Mouse (Mus musculus): Measurements from ENCODE around the gene Fbxw4. TPM values are rescaled to one million over a fixed set of nuclear protein-coding genes. Genes with fewer than 3 reads are reported as not detected.

Fbxw4 gene
- total and polyA plus RNA-seq, 3 experiments, result 9.4 to 104 (median 49.8) TPM

DNA sequence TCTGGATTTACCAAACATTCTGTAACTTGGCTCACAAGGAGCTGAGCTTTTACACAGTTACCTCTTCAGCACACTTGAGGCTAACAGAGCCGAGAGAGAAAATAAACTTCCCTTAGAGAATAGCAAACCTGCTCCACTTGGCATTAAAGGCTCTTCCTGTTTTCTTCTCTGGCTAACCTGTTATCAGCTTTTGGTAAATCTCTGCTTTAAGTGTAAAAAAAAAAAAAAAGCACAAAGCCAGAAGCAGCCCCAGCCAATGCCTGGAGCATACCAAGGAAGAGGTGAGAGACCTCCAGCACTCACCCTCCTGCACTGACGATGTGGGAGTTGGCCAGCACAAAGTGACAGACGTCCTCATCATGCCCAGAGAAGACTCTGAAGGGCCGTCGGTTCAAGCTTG lies 24.2 kb downstream of the Fbxw4 start:
- peaks cover 16% of the 10 kb centered on the region for H3K4me1 ChIP-seq (ENCODE audit: insufficient read depth, low read depth, low read length)
- DNase-seq (ENCODE audit: low spot score) (no peak), ATAC-seq (ENCODE audit: extremely low read depth, insufficient number of reproducible peaks, low FRiP score, poor library complexity, severe bottlenecking) (no peak)
- no peak overlapping the region for H3K4me3 ChIP-seq (ENCODE audit: low read depth, low read length)
- no peaks in the 10 kb centered on the region for H3K9me3 ChIP-seq (replicated peaks)
- H3K27me3 ChIP-seq (ENCODE audit: insufficient read depth, low read length), result no peaks in the 10 kb centered on the region
- TF ChIP-seq POLR2AphosphoS5 (IDR thresholded peaks at IDR 0.05; ENCODE audit: insufficient replicate concordance, low read depth, low read length), result no peak
- no peak for TF ChIP-seq CTCF (IDR thresholded peaks at IDR 0.05; ENCODE audit: low read depth, low read length)
- no peak for TF ChIP-seq GATA1 (IDR thresholded peaks at IDR 0.05; ENCODE audit: borderline replicate concordance, low read length)
- no peak for TF ChIP-seq TAL1 (conservative IDR thresholded peaks at IDR 0.05; ENCODE audit: low read depth, low read length)
- no peak for TF ChIP-seq GATA2 (IDR thresholded peaks at IDR 0.05; ENCODE audit: borderline replicate concordance, low read depth, low read length)
- peaks cover 88% of the 10 kb centered on the region for H3K36me3 ChIP-seq (replicated peaks)

DNA sequence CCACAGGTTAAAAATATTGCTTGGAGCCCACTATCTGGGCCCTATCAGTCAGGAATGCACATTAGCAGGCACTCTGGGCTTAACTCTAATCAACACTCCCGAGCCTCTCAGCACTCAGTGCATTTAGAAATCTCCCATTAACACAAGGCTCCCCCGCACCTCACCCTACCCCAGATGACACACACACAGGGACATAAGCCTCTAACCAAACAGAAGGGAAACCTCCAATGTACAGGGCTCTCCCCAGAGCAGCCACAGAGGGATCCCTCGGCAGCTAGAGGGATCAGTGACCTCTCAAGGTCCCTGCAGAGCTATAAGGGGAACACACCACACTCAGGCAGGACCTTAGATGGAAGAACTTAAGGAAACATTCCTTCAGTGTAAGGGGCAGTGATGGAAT lies 28.5 kb downstream of the Fbxw4 start:
- H3K9me3 ChIP-seq (replicated peaks), result no peaks in the 10 kb centered on the region
- ATAC-seq (ENCODE audit: extremely low read depth, insufficient number of reproducible peaks, low FRiP score, poor library complexity, severe bottlenecking) (no peak), DNase-seq (ENCODE audit: low spot score) (no peak)
- TF ChIP-seq CTCF (IDR thresholded peaks at IDR 0.05; ENCODE audit: low read depth, low read length) (no peak), TAL1 (conservative IDR thresholded peaks at IDR 0.05; ENCODE audit: low read depth, low read length) (no peak), GATA1 (IDR thresholded peaks at IDR 0.05; ENCODE audit: borderline replicate concordance, low read length) (no peak), POLR2AphosphoS5 (IDR thresholded peaks at IDR 0.05; ENCODE audit: insufficient replicate concordance, low read depth, low read length) (no peak), GATA2 (IDR thresholded peaks at IDR 0.05; ENCODE audit: borderline replicate concordance, low read depth, low read length) (no peak)
- H3K27me3 ChIP-seq (ENCODE audit: insufficient read depth, low read length), result no peaks in the 10 kb centered on the region
- H3K4me3 ChIP-seq (ENCODE audit: low read depth, low read length), result no peak overlapping the region
- H3K36me3 ChIP-seq (replicated peaks), result peaks cover 92% of the 10 kb centered on the region
- peaks cover 25% of the 10 kb centered on the region for H3K4me1 ChIP-seq (ENCODE audit: insufficient read depth, low read depth, low read length)

DNA sequence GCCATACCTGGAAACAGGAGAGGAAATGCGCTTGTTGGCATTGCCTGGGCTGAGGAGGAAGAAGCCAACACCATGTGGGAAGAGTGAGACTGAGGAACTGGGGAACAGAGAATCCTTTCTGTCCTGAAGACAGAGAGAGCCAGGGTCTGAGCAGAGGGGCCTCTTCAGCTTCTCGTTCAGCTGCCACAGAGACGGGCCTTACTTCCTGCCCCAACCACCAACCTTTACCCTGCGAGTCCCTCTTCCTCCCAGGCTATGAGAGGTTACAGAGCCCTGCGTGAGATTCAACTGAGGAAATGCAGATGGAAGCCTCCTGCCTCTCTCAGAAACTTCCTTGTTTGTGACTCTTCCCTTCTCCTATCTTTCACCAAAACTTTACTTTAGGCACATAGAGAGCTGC lies 29.2 kb downstream of the Fbxw4 start:
- H3K4me1 ChIP-seq (ENCODE audit: insufficient read depth, low read depth, low read length), result peaks cover 25% of the 10 kb centered on the region
- no peak for ATAC-seq (ENCODE audit: extremely low read depth, insufficient number of reproducible peaks, low FRiP score, poor library complexity, severe bottlenecking)
- TF ChIP-seq GATA2 (IDR thresholded peaks at IDR 0.05; ENCODE audit: borderline replicate concordance, low read depth, low read length), result no peak
- no peak for TF ChIP-seq GATA1 (IDR thresholded peaks at IDR 0.05; ENCODE audit: borderline replicate concordance, low read length)
- no peak for TF ChIP-seq CTCF (IDR thresholded peaks at IDR 0.05; ENCODE audit: low read depth, low read length)
- no peak for TF ChIP-seq TAL1 (conservative IDR thresholded peaks at IDR 0.05; ENCODE audit: low read depth, low read length)
- TF ChIP-seq POLR2AphosphoS5 (IDR thresholded peaks at IDR 0.05; ENCODE audit: insufficient replicate concordance, low read depth, low read length), result no peak

DNA sequence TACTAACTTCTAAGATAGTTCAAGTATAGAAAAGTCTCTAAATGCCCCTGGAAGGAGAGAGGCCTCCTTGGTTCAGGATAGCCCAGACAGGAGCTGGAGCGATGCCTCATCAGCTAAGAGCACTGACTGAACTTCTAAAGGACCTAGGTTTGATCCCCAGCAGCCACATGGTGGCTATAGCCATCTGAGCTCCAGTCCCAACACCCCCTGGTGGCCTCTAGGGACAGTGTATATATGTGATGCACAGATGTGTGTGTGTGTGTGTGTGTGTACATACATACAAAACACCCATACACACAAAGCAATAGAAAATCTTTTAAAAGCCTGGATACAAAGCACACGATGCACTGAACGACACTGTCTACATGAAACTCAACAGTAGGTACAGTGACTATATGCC lies 30.9 kb downstream of the Fbxw4 start:
- no peaks in the 10 kb centered on the region for H3K27me3 ChIP-seq (ENCODE audit: insufficient read depth, low read length)
- DNase-seq (ENCODE audit: low spot score), result no peak
- ATAC-seq (ENCODE audit: extremely low read depth, insufficient number of reproducible peaks, low FRiP score, poor library complexity, severe bottlenecking), result no peak
- no peaks in the 10 kb centered on the region for H3K9me3 ChIP-seq (replicated peaks)
- peaks cover 86% of the 10 kb centered on the region for H3K36me3 ChIP-seq (replicated peaks)
- peaks cover 25% of the 10 kb centered on the region for H3K4me1 ChIP-seq (ENCODE audit: insufficient read depth, low read depth, low read length)
- no peak overlapping the region for H3K4me3 ChIP-seq (ENCODE audit: low read depth, low read length)
- no peak for TF ChIP-seq GATA2 (IDR thresholded peaks at IDR 0.05; ENCODE audit: borderline replicate concordance, low read depth, low read length)
- TF ChIP-seq GATA1 (IDR thresholded peaks at IDR 0.05; ENCODE audit: borderline replicate concordance, low read length), result no peak
- TF ChIP-seq CTCF (IDR thresholded peaks at IDR 0.05; ENCODE audit: low read depth, low read length), result no peak
- TF ChIP-seq TAL1 (conservative IDR thresholded peaks at IDR 0.05; ENCODE audit: low read depth, low read length), result no peak
- TF ChIP-seq POLR2AphosphoS5 (IDR thresholded peaks at IDR 0.05; ENCODE audit: insufficient replicate concordance, low read depth, low read length), result no peak

More for the DNA sequence above, 29.2 kb downstream of the Fbxw4 start:
- no peaks in the 10 kb centered on the region for H3K27me3 ChIP-seq (ENCODE audit: insufficient read depth, low read length)
- H3K36me3 ChIP-seq (replicated peaks), result peaks cover 90% of the 10 kb centered on the region
- DNase-seq (ENCODE audit: low spot score), result no peak
- H3K4me3 ChIP-seq (ENCODE audit: low read depth, low read length), result no peak overlapping the region
- H3K9me3 ChIP-seq (replicated peaks), result no peaks in the 10 kb centered on the region

DNA sequence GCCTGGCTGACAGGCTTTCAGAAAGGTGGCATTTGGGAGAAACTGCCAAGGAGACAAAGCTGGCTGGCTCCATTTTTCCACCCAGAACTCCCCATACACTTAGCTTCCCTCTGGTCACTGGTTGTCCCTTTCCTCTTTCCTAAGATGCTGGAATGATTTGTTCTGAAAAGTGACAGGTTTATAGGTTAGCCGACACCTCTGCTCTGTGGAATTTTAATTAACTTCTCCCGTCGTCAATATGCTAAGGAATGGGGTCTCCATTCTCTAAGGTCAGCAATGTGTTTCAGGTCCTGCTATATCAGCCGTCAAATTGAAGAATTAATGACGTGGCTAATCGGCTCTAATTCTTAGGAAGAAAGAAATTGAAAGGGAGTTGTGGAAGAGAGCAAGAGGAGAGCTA lies 31.5 kb downstream of the Fbxw4 start:
- Histone ChIP-seq H3K4me3 (ENCODE audit: low read depth, low read length) (no peak overlapping the region), H3K4me1 (ENCODE audit: insufficient read depth, low read depth, low read length) (peaks cover 25% of the 10 kb centered on the region), H3K27me3 (ENCODE audit: insufficient read depth, low read length) (no peaks in the 10 kb centered on the region), H3K36me3 (replicated peaks) (peaks cover 86% of the 10 kb centered on the region), H3K9me3 (replicated peaks) (no peaks in the 10 kb centered on the region)
- DNase-seq (ENCODE audit: low spot score), result no peak
- TF ChIP-seq GATA1 (IDR thresholded peaks at IDR 0.05; ENCODE audit: borderline replicate concordance, low read length) (no peak), TAL1 (conservative IDR thresholded peaks at IDR 0.05; ENCODE audit: low read depth, low read length) (no peak), GATA2 (IDR thresholded peaks at IDR 0.05; ENCODE audit: borderline replicate concordance, low read depth, low read length) (no peak), CTCF (IDR thresholded peaks at IDR 0.05; ENCODE audit: low read depth, low read length) (no peak), POLR2AphosphoS5 (IDR thresholded peaks at IDR 0.05; ENCODE audit: insufficient replicate concordance, low read depth, low read length) (no peak)
- ATAC-seq (ENCODE audit: extremely low read depth, insufficient number of reproducible peaks, low FRiP score, poor library complexity, severe bottlenecking), result no peak

DNA sequence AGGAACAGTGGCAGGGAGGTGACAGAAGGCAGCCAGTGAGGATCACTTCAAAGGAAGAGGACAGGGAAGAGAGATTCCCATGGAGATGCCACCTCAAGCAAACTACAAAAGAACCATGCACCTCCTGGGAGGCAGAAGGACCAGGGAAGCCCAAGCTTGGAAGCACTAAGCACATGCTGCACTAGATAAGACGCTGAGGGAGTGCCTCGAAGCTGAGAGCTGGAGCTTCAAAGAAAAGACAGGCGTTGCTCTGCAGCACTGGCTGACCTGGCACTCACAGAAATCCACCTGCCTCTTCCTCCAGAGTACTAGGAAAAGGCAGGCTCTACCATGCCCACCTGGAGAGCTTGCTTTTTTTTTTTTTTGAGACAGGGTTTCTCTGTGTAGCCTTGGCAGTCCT lies 33.1 kb downstream of the Fbxw4 start:
- H3K9me3 ChIP-seq (replicated peaks), result no peaks in the 10 kb centered on the region
- ATAC-seq (ENCODE audit: extremely low read depth, insufficient number of reproducible peaks, low FRiP score, poor library complexity, severe bottlenecking), result no peak
- H3K27me3 ChIP-seq (ENCODE audit: insufficient read depth, low read length), result no peaks in the 10 kb centered on the region
- no peak for DNase-seq (ENCODE audit: low spot score)
- peaks cover 87% of the 10 kb centered on the region for H3K36me3 ChIP-seq (replicated peaks)
- H3K4me3 ChIP-seq (ENCODE audit: low read depth, low read length), result no peak overlapping the region
- TF ChIP-seq GATA1 (IDR thresholded peaks at IDR 0.05; ENCODE audit: borderline replicate concordance, low read length), result no peak
- no peak for TF ChIP-seq POLR2AphosphoS5 (IDR thresholded peaks at IDR 0.05; ENCODE audit: insufficient replicate concordance, low read depth, low read length)
- TF ChIP-seq CTCF (IDR thresholded peaks at IDR 0.05; ENCODE audit: low read depth, low read length), result no peak
- TF ChIP-seq GATA2 (IDR thresholded peaks at IDR 0.05; ENCODE audit: borderline replicate concordance, low read depth, low read length), result no peak
- no peak for TF ChIP-seq TAL1 (conservative IDR thresholded peaks at IDR 0.05; ENCODE audit: low read depth, low read length)
- peaks cover 22% of the 10 kb centered on the region for H3K4me1 ChIP-seq (ENCODE audit: insufficient read depth, low read depth, low read length)
